Mouse (Mus musculus) heart, postnatal 0 days (tissue): ENCODE data around the gene Platr17. TPM values are rescaled to one million over a fixed set of nuclear protein-coding genes. Genes with fewer than 3 reads are reported as not detected.

Source experiments
- ATAC-seq: fragments of 200-750 bp; cut with Nextera tagmentation; 2 replicates; pipeline ENCODE4 v1.8.0; 2017; ENCODE audit warnings: low read depth, moderate number of reproducible peaks, moderate library complexity; ENCODE audit not compliant: insufficient read depth
- DNase-seq: peaks from one replicate; pipeline ENCODE4 v3.0.0-alpha.2; 2016; ENCODE audit warnings: low spot score
- H3K27ac ChIP-seq: fragments of 300-500 bp; sonication (generic); 2 replicates; pipeline ENCODE4 v1.5.1; 2014; ENCODE audit warnings: low read depth, mild to moderate bottlenecking
- H3K27me3 ChIP-seq: fragments of 300-500 bp; sonication (generic); 2 replicates; pipeline ENCODE4 v1.6.1; 2014; ENCODE audit warnings: low read length, mixed read lengths; ENCODE audit not compliant: control insufficient read depth, insufficient read depth
- H3K36me3 ChIP-seq: fragments of 300-500 bp; sonication (generic); replicated peaks from 2 replicates; pipeline ENCODE4 v1.6.1; 2014; ENCODE audit warnings: low read length, mixed read lengths; ENCODE audit not compliant: control insufficient read depth, insufficient read depth
- H3K4me1 ChIP-seq: fragments of 300-500 bp; sonication (generic); 2 replicates; pipeline ENCODE4 v1.6.1; 2014; ENCODE audit warnings: antibody characterized with exemption; ENCODE audit not compliant: control insufficient read depth, insufficient read depth
- H3K4me2 ChIP-seq: fragments of 300-500 bp; sonication (generic); 2 replicates; pipeline ENCODE4 v1.6.1; 2014; ENCODE audit warnings: low read depth, mild to moderate bottlenecking, low read length, moderate library complexity
- H3K4me3 ChIP-seq: fragments of 300-500 bp; sonication (generic); 2 replicates; pipeline ENCODE4 v1.5.1; 2014; ENCODE audit warnings: low read depth, low read length
- H3K9ac ChIP-seq: fragments of 300-500 bp; sonication (generic); replicated peaks from 2 replicates; pipeline ENCODE4 v1.6.1; 2014; ENCODE audit warnings: low read depth, low read length, mixed read lengths
- H3K9me3 ChIP-seq: fragments of 300-500 bp; sonication (generic); replicated peaks from 2 replicates; pipeline ENCODE4 v1.6.1; 2016; ENCODE audit warnings: low read length; ENCODE audit not compliant: control insufficient read depth
- CTCF ChIP-seq: IDR thresholded peaks from 2 replicates; pipeline ENCODE4 v1.5.1; 2016; ENCODE audit warnings: antibody characterized with exemption, control low read depth, low read depth
- EP300 ChIP-seq: IDR thresholded peaks from 2 replicates; pipeline ENCODE4 v1.6.1; 2016; ENCODE audit warnings: antibody characterized with exemption, low read depth
- WGBS: fragments of 180-500 bp; shearing (Covaris S2); extraction: QIAGEN DNeasy Blood & Tissue Kit; methylation state at CpG from one replicate; pipeline ENCODE4 v1.1.7; 2014; 5-methylcytosine and 5-hydroxymethylcytosine counted together
- polyA plus RNA-seq: library from polyadenylated mRNA; unstranded; fragments of >200 nt; fragmentation: Nextera tagmentation; extraction: Ambion mirVana; gene quantifications from 2 replicates; pipeline ENCODE4 v1.2.1, GENCODE M21; 2015
- total RNA-seq: library from RNA; depleted of rRNA; stranded (reverse); fragments of >200 nt; gene quantifications from 2 replicates; pipeline ENCODE4 v1.2.3, GENCODE M21; 2014; ENCODE audit warnings: low replicate concordance

Gene Platr17
- total and polyA plus RNA-seq, 2 experiments from 2014 or later = not detected

- H3K9me3 ChIP-seq = no peaks in the 10 kb centered on the region
- TF ChIP-seq EP300 (no peak), CTCF (no peak)
- H3K4me1 ChIP-seq = peaks cover 5% of the 10 kb centered on the region; the same call in 1 of the 2 replicates
- no peaks in the 10 kb centered on the region for H3K27me3 ChIP-seq
- peak overlapping the region; percentile 73 for H3K27ac ChIP-seq
- no peak for ATAC-seq
- peak overlapping the region; percentile 94 for H3K4me2 ChIP-seq
- H3K4me3 ChIP-seq = peak overlapping the region; percentile 66
- peaks cover 20% of the 10 kb centered on the region for H3K36me3 ChIP-seq
- DNase-seq = no peak
- whole genome bisulfite sequencing = 57% methylated on average over 37 of the region's 37 CpGs
- H3K9ac ChIP-seq = peak overlapping the region; percentile 59; the same call in 1 of the 2 replicates
Observed at GRCm38 (mm10) chr17:33918293-33919203, 13.6 kb downstream of the Platr17 start.

- peak; percentile 86 for DNase-seq
- TF ChIP-seq CTCF = peak; percentile 24; the same call in 1 of the 2 replicates
- TF ChIP-seq EP300 = no peak
- peak overlapping the region; percentile 66 for H3K4me3 ChIP-seq
- no peaks in the 10 kb centered on the region for H3K9me3 ChIP-seq
- H3K36me3 ChIP-seq = peaks cover 9% of the 10 kb centered on the region
- peak overlapping the region; percentile 94 for H3K4me2 ChIP-seq
- WGBS = 0% methylated on average over 52 of the region's 52 CpGs
- H3K27ac ChIP-seq = peak overlapping the region; percentile 73
- H3K9ac ChIP-seq = peak overlapping the region; percentile 59
- no peaks in the 10 kb centered on the region for H3K27me3 ChIP-seq
- H3K4me1 ChIP-seq = peaks cover 5% of the 10 kb centered on the region; the same call in 1 of the 2 replicates
- ATAC-seq = peak; percentile 42
Observed at GRCm38 (mm10) chr17:33919351-33920281, 14.7 kb downstream of the Platr17 start.

- no peaks in the 10 kb centered on the region for H3K9me3 ChIP-seq
- H3K36me3 ChIP-seq = 0 out of 2 replicates have a peak, but pooled peaks cover 3% of the 10 kb centered on the region
- peak overlapping the region; percentile 66 for H3K4me3 ChIP-seq
- 1% methylated on average over 36 of the region's 36 CpGs for WGBS
- no peaks in the 10 kb centered on the region for H3K27me3 ChIP-seq
- ATAC-seq (peak; percentile 12; the same call in 1 of the 2 replicates), DNase-seq (peak; percentile 70)
- peak overlapping the region; percentile 73 for H3K27ac ChIP-seq
- TF ChIP-seq EP300 (no peak), CTCF (peak; percentile 85)
- peak overlapping the region; percentile 59 for H3K9ac ChIP-seq
- H3K4me1 ChIP-seq = peaks cover 5% of the 10 kb centered on the region; the same call in 1 of the 2 replicates
- peak overlapping the region; percentile 94 for H3K4me2 ChIP-seq
Observed at GRCm38 (mm10) chr17:33920282-33921097, 15.6 kb downstream of the Platr17 start.

- TF ChIP-seq EP300 = no peak
- no peak for TF ChIP-seq CTCF
- no peak overlapping the region for H3K4me2 ChIP-seq
- H3K4me1 ChIP-seq = peaks cover 5% of the 10 kb centered on the region; the same call in 1 of the 2 replicates
- H3K4me3 ChIP-seq = no peak overlapping the region
- no peak overlapping the region for H3K9ac ChIP-seq
- DNase-seq (no peak), ATAC-seq (no peak)
- H3K27me3 ChIP-seq = no peaks in the 10 kb centered on the region
- H3K27ac ChIP-seq = no peak overlapping the region
- WGBS = 82% methylated on average over 7 of the region's 7 CpGs
- no peaks in the 10 kb centered on the region for H3K9me3 ChIP-seq
- 0 out of 2 replicates have a peak, but pooled peaks cover 9% of the 10 kb centered on the region for H3K36me3 ChIP-seq
Observed at GRCm38 (mm10) chr17:33921361-33921760, 16.4 kb downstream of the Platr17 start.
